Mouse (Mus musculus) intestine, embryonic 16.5 days (tissue): ENCODE data around the gene BC017158. TPM values are rescaled to one million over a fixed set of nuclear protein-coding genes. Genes with fewer than 3 reads are reported as not detected.
"Not testable (repeated sequence)": the region's sequence is repeated elsewhere in the genome, so short reads cannot be mapped to it uniquely, and the experiment has no call there.

Experiments used
- ATAC-seq: fragments of 200-750 bp; cut with Nextera tagmentation; 2 replicates; pipeline ENCODE4 v1.8.0; 2017; ENCODE audit warnings: moderate TSS enrichment, moderate library complexity
- H3K27ac ChIP-seq: fragments of 300-500 bp; sonication (generic); 2 replicates; pipeline ENCODE4 v1.5.1; 2014; ENCODE audit warnings: mild to moderate bottlenecking, low read length
- H3K27me3 ChIP-seq: fragments of 300-500 bp; sonication (generic); replicated peaks from 2 replicates; pipeline ENCODE4 v1.6.1; 2014; ENCODE audit warnings: low read length, control low read depth, mixed read lengths; ENCODE audit not compliant: control insufficient read depth, insufficient read depth
- H3K36me3 ChIP-seq: fragments of 300-500 bp; sonication (generic); 2 replicates; pipeline ENCODE4 v1.6.1; 2014; ENCODE audit warnings: low read length, control low read depth; ENCODE audit not compliant: control insufficient read depth, insufficient read depth
- H3K4me1 ChIP-seq: fragments of 300-500 bp; sonication (generic); 2 replicates; pipeline ENCODE4 v1.6.1; 2014; ENCODE audit warnings: low read length, control low read depth, mixed read lengths; ENCODE audit not compliant: control insufficient read depth, insufficient read depth
- H3K4me2 ChIP-seq: fragments of 300-500 bp; sonication (generic); 2 replicates; pipeline ENCODE4 v1.6.1; 2014; ENCODE audit warnings: low read depth, low read length, control low read depth
- H3K4me3 ChIP-seq: fragments of 300-500 bp; sonication (generic); 2 replicates; pipeline ENCODE4 v1.5.1; 2014; ENCODE audit warnings: mild to moderate bottlenecking, low read length
- H3K9ac ChIP-seq: fragments of 300-500 bp; sonication (generic); 2 replicates; pipeline ENCODE4 v1.6.1; 2014; ENCODE audit warnings: low read depth, low read length
- H3K9me3 ChIP-seq: fragments of 300-500 bp; sonication (generic); 2 replicates; pipeline ENCODE4 v1.6.1; 2016; ENCODE audit warnings: low read length, control low read depth; ENCODE audit not compliant: control insufficient read depth
- WGBS: fragments of 180-500 bp; shearing (Covaris S2); extraction: QIAGEN DNeasy Blood & Tissue Kit; methylation state at CpG from one replicate; pipeline ENCODE4 v1.1.7; 2014; 5-methylcytosine and 5-hydroxymethylcytosine counted together
- polyA plus RNA-seq: library from polyadenylated mRNA; unstranded; fragments of >200 nt; fragmentation: Nextera tagmentation; extraction: Ambion mirVana; gene quantifications from 2 replicates; pipeline ENCODE4 v1.2.1, GENCODE M21; 2015

Gene BC017158
- 49.6 and 53.4 TPM in 2 replicates for polyA plus RNA-seq

- Histone ChIP-seq H3K4me1 (peaks cover 17% of the 10 kb centered on the region), H3K27ac (peak within 1 kb of the TSS; percentile 94), H3K4me2 (peak within 1 kb of the TSS; percentile 84), H3K9me3 (no peaks in the 10 kb centered on the region), H3K4me3 (peak within 1 kb of the TSS; percentile 94), H3K36me3 (no peaks in the 10 kb centered on the region), H3K9ac (peak within 1 kb of the TSS; percentile 92), H3K27me3 (no peaks in the 10 kb centered on the region)
- 2% methylated on average over 46 of the region's 47 CpGs for WGBS
- peak; percentile 93 for ATAC-seq
These were observed at the start of gene BC017158 for GRCm38 (mm10) chr7:128297617-128298480. TSS of gene BC017158 (minus strand) at chr7:128298170.

GRCm38 (mm10) chr7:128346991-128347390, 49.0 kb upstream of the BC017158 start:
- ATAC-seq, result no peak
- H3K4me3 ChIP-seq, result no peak overlapping the region

GRCm38 (mm10) chr7:128346522-128346921, 48.6 kb upstream of the BC017158 start:
- 0 out of 2 replicates have a peak, but pooled peaks cover 2% of the 10 kb centered on the region for H3K27me3 ChIP-seq
- H3K4me2 ChIP-seq, result no peak overlapping the region
- H3K9ac ChIP-seq, result no peak overlapping the region
- no peaks in the 10 kb centered on the region for H3K9me3 ChIP-seq
- H3K4me3 ChIP-seq, result no peak overlapping the region
- 0 out of 2 replicates have a peak, but pooled peaks cover 6% of the 10 kb centered on the region for H3K4me1 ChIP-seq
- ATAC-seq, result no peak
- H3K27ac ChIP-seq, result no peak overlapping the region
- H3K36me3 ChIP-seq, result no peaks in the 10 kb centered on the region
- 53% methylated on average over 2 of the region's 2 CpGs for WGBS

More at GRCm38 (mm10) chr7:128346991-128347390, 49.0 kb upstream of the BC017158 start:
- no peaks in the 10 kb centered on the region for H3K9me3 ChIP-seq
- H3K27me3 ChIP-seq, result 0 out of 2 replicates have a peak, but pooled peaks cover 2% of the 10 kb centered on the region
- no peak overlapping the region for H3K4me2 ChIP-seq
- H3K9ac ChIP-seq, result no peak overlapping the region
- H3K4me1 ChIP-seq, result 0 out of 2 replicates have a peak, but pooled peaks cover 6% of the 10 kb centered on the region
- no peaks in the 10 kb centered on the region for H3K36me3 ChIP-seq
- 73% methylated on average over 8 of the region's 8 CpGs for WGBS
- no peak overlapping the region for H3K27ac ChIP-seq

GRCm38 (mm10) chr7:128345691-128346090, 47.7 kb upstream of the BC017158 start:
- H3K36me3 ChIP-seq, result no peaks in the 10 kb centered on the region
- H3K4me1 ChIP-seq, result 0 out of 2 replicates have a peak, but pooled peaks cover 6% of the 10 kb centered on the region
- 0 out of 2 replicates have a peak, but pooled peaks cover 2% of the 10 kb centered on the region for H3K27me3 ChIP-seq
- H3K4me3 ChIP-seq, result no peak overlapping the region
- H3K9me3 ChIP-seq, result no peaks in the 10 kb centered on the region
- H3K27ac ChIP-seq, result no peak overlapping the region
- H3K9ac ChIP-seq, result no peak overlapping the region
- 82% methylated on average over 6 of the region's 6 CpGs for WGBS
- no peak overlapping the region for H3K4me2 ChIP-seq
- no peak for ATAC-seq

- 61% methylated on average over 6 of the region's 6 CpGs for WGBS
- H3K4me3 ChIP-seq, result no peak overlapping the region
- peak overlapping the region; percentile 1; the same call in 1 of the 2 replicates for H3K9ac ChIP-seq
- no peak overlapping the region for H3K4me2 ChIP-seq
- 0 out of 2 replicates have a peak, but pooled peaks cover 2% of the 10 kb centered on the region for H3K27me3 ChIP-seq
- H3K36me3 ChIP-seq, result no peaks in the 10 kb centered on the region
- no peak overlapping the region for H3K27ac ChIP-seq
- ATAC-seq, result peak; percentile 57
- H3K4me1 ChIP-seq, result 0 out of 2 replicates have a peak, but pooled peaks cover 5% of the 10 kb centered on the region
- no peaks in the 10 kb centered on the region for H3K9me3 ChIP-seq
These were observed 47.1 kb upstream of the BC017158 start for GRCm38 (mm10) chr7:128344928-128345653.

GRCm38 (mm10) chr7:128344488-128344887, 46.5 kb upstream of the BC017158 start:
- Histone ChIP-seq H3K36me3 (no peaks in the 10 kb centered on the region), H3K27ac (no peak overlapping the region), H3K27me3 (0 out of 2 replicates have a peak, but pooled peaks cover 2% of the 10 kb centered on the region), H3K9me3 (no peaks in the 10 kb centered on the region), H3K4me3 (no peak overlapping the region), H3K4me2 (no peak overlapping the region), H3K4me1 (no peaks in the 10 kb centered on the region), H3K9ac (no peak overlapping the region)
- no peak for ATAC-seq
- WGBS, result 82% methylated on average over 7 of the region's 7 CpGs

- H3K27me3 ChIP-seq, H3K36me3 ChIP-seq, H3K9me3 ChIP-seq, ATAC-seq, H3K4me2 ChIP-seq, H3K4me1 ChIP-seq, H3K9ac ChIP-seq, H3K27ac ChIP-seq, H3K4me3 ChIP-seq: not testable (repeated sequence)
- 96% methylated on average over 7 of the region's 10 CpGs for WGBS
These were observed 44.7 kb upstream of the BC017158 start for GRCm38 (mm10) chr7:128342691-128343090.

GRCm38 (mm10) chr7:128340321-128340720, 42.4 kb upstream of the BC017158 start:
- not testable (repeated sequence) for H3K4me2 ChIP-seq, H3K36me3 ChIP-seq, H3K9ac ChIP-seq, H3K27me3 ChIP-seq, H3K9me3 ChIP-seq, H3K4me1 ChIP-seq, H3K4me3 ChIP-seq, H3K27ac ChIP-seq, ATAC-seq
- 74% methylated on average over 8 of the region's 9 CpGs for WGBS

- H3K9ac ChIP-seq, result no peak overlapping the region
- no peaks in the 10 kb centered on the region for H3K4me1 ChIP-seq
- H3K36me3 ChIP-seq, result no peaks in the 10 kb centered on the region
- no peak overlapping the region for H3K27ac ChIP-seq
- H3K4me2 ChIP-seq, result no peak overlapping the region
- H3K9me3 ChIP-seq, result no peaks in the 10 kb centered on the region
- no peaks in the 10 kb centered on the region for H3K27me3 ChIP-seq
- 87% methylated on average over 1 of the region's 1 CpGs for WGBS
- H3K4me3 ChIP-seq, result no peak overlapping the region
- no peak for ATAC-seq
These were observed 34.9 kb upstream of the BC017158 start for GRCm38 (mm10) chr7:128332896-128333295.
